ENCODE assay signal across 17 mouse cellular contexts in genomic region chr14:27789066-27789898, GRCm38 (mm10).
DNase-seq lines count a peak whose midpoint lies in the region; ATAC-seq and TF ChIP-seq lines count a peak whose summit lies in the region.
"Had no signal": no experiment of that assay in that cellular context is flagged by ENCODE, and none has a peak within 500 bp of the region (broad histone marks: within the 10 kb centered on the region; RNA-seq: fewer than 3 reads in every experiment).

No protein-coding gene starts in this region.

- no peak overlapping the region for H3K9ac ChIP-seq in heart, embryonic 11.5 days (ENCODE audit: low read depth, low read length)
- no peak overlapping the region for H3K9ac ChIP-seq in liver, embryonic 12.5 days
- H3K9ac ChIP-seq in liver, postnatal 0 days (replicated peaks), result no peak overlapping the region
- no peak overlapping the region for H3K9ac ChIP-seq in embryonic facial prominence, embryonic 14.5 days (ENCODE audit: low read depth, low read length)
- no peak overlapping the region for H3K9ac ChIP-seq in liver, embryonic 14.5 days (replicated peaks)
- H3K9ac ChIP-seq: midbrain, embryonic 13.5 days had no signal

- no peaks in the 10 kb centered on the region for H3K4me1 ChIP-seq in heart, embryonic 11.5 days (ENCODE audit: control insufficient read depth, insufficient read depth, low read length)
- 0 out of 2 replicates have a peak, but pooled peaks cover 6% of the 10 kb centered on the region for H3K4me1 ChIP-seq in liver, embryonic 12.5 days
- H3K4me1 ChIP-seq in liver, postnatal 0 days (ENCODE audit: insufficient read depth), result no peaks in the 10 kb centered on the region
- peaks cover 13% of the 10 kb centered on the region for H3K4me1 ChIP-seq in embryonic facial prominence, embryonic 14.5 days (ENCODE audit: control insufficient read depth, insufficient read depth, low read length)
- peaks cover 0 to 2% of the 10 kb centered on the region in 2 experiments; a peak in 1 of 4 replicates for H3K4me1 ChIP-seq in liver, embryonic 14.5 days (replicated peaks; ENCODE audit: control insufficient read depth in 2 of 2, insufficient read depth in 2 of 2, low read length in 1 of 2)
- H3K4me1 ChIP-seq in forebrain, embryonic 10.5 days, result no peaks in the 10 kb centered on the region
- H3K4me1 ChIP-seq: hindbrain, embryonic 10.5 days; midbrain, embryonic 13.5 days had no signal

- H3K9me3 ChIP-seq in heart, embryonic 11.5 days (replicated peaks; ENCODE audit: control insufficient read depth, low read length), result no peaks in the 10 kb centered on the region
- no peaks in the 10 kb centered on the region for H3K9me3 ChIP-seq in liver, embryonic 12.5 days (replicated peaks)
- no peaks in the 10 kb centered on the region for H3K9me3 ChIP-seq in liver, postnatal 0 days (ENCODE audit: low read length)
- no peaks in the 10 kb centered on the region for H3K9me3 ChIP-seq in embryonic facial prominence, embryonic 14.5 days (ENCODE audit: control insufficient read depth, low read length)
- H3K9me3 ChIP-seq in liver, embryonic 14.5 days (ENCODE audit: control insufficient read depth, low read length), result no peaks in the 10 kb centered on the region
- no peaks in the 10 kb centered on the region for H3K9me3 ChIP-seq in forebrain, embryonic 10.5 days
- H3K9me3 ChIP-seq: hindbrain, embryonic 10.5 days; midbrain, embryonic 13.5 days had no signal

- no peak for DNase-seq in heart, adult 18-20 months
- DNase-seq in liver, postnatal 0 days, result no peak
- DNase-seq in embryonic facial prominence, embryonic 14.5 days (ENCODE audit: low spot score), result peak; percentile 79
- no peak for DNase-seq in liver, embryonic 14.5 days (ENCODE audit: low read depth in 3 of 3, low spot score in 3 of 3)
- DNase-seq in adrenal gland, adult (ENCODE audit: inconsistent age in 2 of 2, low spot score in 1 of 2), result no peak
- DNase-seq in forebrain, embryonic 10.5 days (ENCODE audit: extremely low spot score, low spot score), result no peak
- DNase-seq: adrenal gland, postnatal 36 days; cerebellum, postnatal 25 days; left cerebral cortex, postnatal 4 days; thymus, postnatal 14 days had no signal

- 58% methylated on average over 6 of the region's 6 CpGs for WGBS in heart, embryonic 11.5 days (ENCODE audit: insufficient replicate concordance)
- WGBS in liver, embryonic 12.5 days (ENCODE audit: insufficient replicate concordance), result 20% methylated on average over 6 of the region's 6 CpGs
- WGBS in liver, postnatal 0 days (ENCODE audit: insufficient replicate concordance), result 37% methylated on average over 6 of the region's 6 CpGs
- WGBS in embryonic facial prominence, embryonic 14.5 days, result 37% methylated on average over 6 of the region's 6 CpGs
- WGBS in liver, embryonic 14.5 days (ENCODE audit: insufficient replicate concordance), result 25% methylated on average over 6 of the region's 6 CpGs
- WGBS in forebrain, embryonic 10.5 days, result 84% methylated on average over 6 of the region's 6 CpGs

- H3K4me2 ChIP-seq in heart, embryonic 11.5 days, result no peak overlapping the region
- no peak overlapping the region for H3K4me2 ChIP-seq in liver, embryonic 12.5 days
- H3K4me2 ChIP-seq in liver, postnatal 0 days (ENCODE audit: low read depth, low read length), result no peak overlapping the region
- H3K4me2 ChIP-seq in embryonic facial prominence, embryonic 14.5 days (ENCODE audit: low read depth, low read length), result no peak overlapping the region
- H3K4me2 ChIP-seq in liver, embryonic 14.5 days (ENCODE audit: low read depth), result no peak overlapping the region
- H3K4me2 ChIP-seq: midbrain, embryonic 13.5 days had no signal

- no peak overlapping the region for H3K4me3 ChIP-seq in heart, embryonic 11.5 days (ENCODE audit: low read depth, low read length)
- no peak overlapping the region for H3K4me3 ChIP-seq in liver, embryonic 12.5 days
- H3K4me3 ChIP-seq in liver, postnatal 0 days (ENCODE audit: low read depth, low read length), result no peak overlapping the region
- no peak overlapping the region for H3K4me3 ChIP-seq in embryonic facial prominence, embryonic 14.5 days (ENCODE audit: low read depth, low read length)
- no peak overlapping the region for H3K4me3 ChIP-seq in liver, embryonic 14.5 days (ENCODE audit: insufficient read depth in 1 of 2, low read depth in 2 of 2, low read length in 2 of 2)
- H3K4me3 ChIP-seq in forebrain, embryonic 10.5 days, result no peak overlapping the region
- H3K4me3 ChIP-seq: hindbrain, embryonic 10.5 days; midbrain, embryonic 13.5 days had no signal

- ATAC-seq in heart, embryonic 11.5 days (replicated peaks; ENCODE audit: insufficient number of reproducible peaks, low FRiP score, low TSS enrichment), result no peak
- ATAC-seq in liver, embryonic 12.5 days, result 0 out of 2 replicates have a peak, but pooled peaks have one; percentile 37
- no peak for ATAC-seq in liver, postnatal 0 days
- ATAC-seq in embryonic facial prominence, embryonic 14.5 days (ENCODE audit: low read depth), result peak; percentile 60; the same call in 1 of the 2 replicates
- ATAC-seq in liver, embryonic 14.5 days (ENCODE audit: insufficient read depth), result peak; percentile 15; the same call in 1 of the 2 replicates
- ATAC-seq: lung, postnatal 0 days; midbrain, embryonic 13.5 days had no signal

- H3K27me3 ChIP-seq in heart, embryonic 11.5 days (ENCODE audit: control insufficient read depth, insufficient read depth, low read length), result no peaks in the 10 kb centered on the region
- no peaks in the 10 kb centered on the region for H3K27me3 ChIP-seq in liver, embryonic 12.5 days (replicated peaks)
- no peaks in the 10 kb centered on the region for H3K27me3 ChIP-seq in liver, postnatal 0 days (ENCODE audit: insufficient read depth, low read length)
- no peaks in the 10 kb centered on the region for H3K27me3 ChIP-seq in embryonic facial prominence, embryonic 14.5 days (replicated peaks; ENCODE audit: control insufficient read depth, insufficient read depth, low read length)
- H3K27me3 ChIP-seq in liver, embryonic 14.5 days (ENCODE audit: control insufficient read depth, insufficient read depth, low read length), result no peaks in the 10 kb centered on the region
- no peaks in the 10 kb centered on the region for H3K27me3 ChIP-seq in forebrain, embryonic 10.5 days (ENCODE audit: poor library complexity, severe bottlenecking)
- H3K27me3 ChIP-seq: midbrain, embryonic 13.5 days had no signal

- no peaks in the 10 kb centered on the region for H3K36me3 ChIP-seq in heart, embryonic 11.5 days (ENCODE audit: control insufficient read depth, insufficient read depth, low read length)
- no peaks in the 10 kb centered on the region for H3K36me3 ChIP-seq in liver, embryonic 12.5 days
- no peaks in the 10 kb centered on the region for H3K36me3 ChIP-seq in liver, postnatal 0 days (replicated peaks; ENCODE audit: insufficient read depth, low read length)
- no peaks in the 10 kb centered on the region for H3K36me3 ChIP-seq in embryonic facial prominence, embryonic 14.5 days (ENCODE audit: control insufficient read depth, insufficient read depth, low read length)
- H3K36me3 ChIP-seq in liver, embryonic 14.5 days (replicated peaks; ENCODE audit: control insufficient read depth, insufficient read depth, low read depth), result no peaks in the 10 kb centered on the region
- H3K36me3 ChIP-seq in forebrain, embryonic 10.5 days (replicated peaks), result no peaks in the 10 kb centered on the region
- H3K36me3 ChIP-seq: G1E; hindbrain, embryonic 10.5 days; midbrain, embryonic 13.5 days had no signal

- no peak for TF ChIP-seq EP300 in liver, postnatal 0 days (IDR thresholded peaks at IDR 0.05; ENCODE audit: low read depth)
- no peak for TF ChIP-seq EP300 in liver, embryonic 14.5 days (IDR thresholded peaks at IDR 0.05; ENCODE audit: low read depth)

- TF ChIP-seq CTCF in liver, postnatal 0 days (IDR thresholded peaks at IDR 0.05; ENCODE audit: low read depth), result no peak
- no peak for TF ChIP-seq CTCF in liver, embryonic 14.5 days (IDR thresholded peaks at IDR 0.05; ENCODE audit: low read depth)

- H3K27ac ChIP-seq in heart, embryonic 11.5 days (ENCODE audit: low read depth, low read length), result 0 out of 2 replicates have a peak overlapping the region, but pooled peaks have one; percentile 29
- no peak overlapping the region for H3K27ac ChIP-seq in liver, embryonic 12.5 days
- no peak overlapping the region for H3K27ac ChIP-seq in liver, postnatal 0 days (ENCODE audit: low read depth)
- peak overlapping the region; percentile 63; the same call in 1 of the 2 replicates for H3K27ac ChIP-seq in embryonic facial prominence, embryonic 14.5 days (replicated peaks; ENCODE audit: low read depth, low read length)
- H3K27ac ChIP-seq in liver, embryonic 14.5 days, result no peak overlapping the region
- no peak overlapping the region for H3K27ac ChIP-seq in forebrain, embryonic 10.5 days
- H3K27ac ChIP-seq: hindbrain, embryonic 10.5 days; kidney, postnatal 0 days; midbrain, embryonic 13.5 days had no signal

Comparison
In these comparisons a context has a peak if more than half of its experiments do, and no peak if none do; other contexts are left out.
1. ATAC-seq: peak in liver, embryonic 12.5 days (single experiment), embryonic facial prominence, embryonic 14.5 days (single experiment) and liver, embryonic 14.5 days (single experiment); none in heart, embryonic 11.5 days (single experiment) and liver, postnatal 0 days (single experiment).
2. H3K27ac ChIP-seq: peak in heart, embryonic 11.5 days (single experiment) and embryonic facial prominence, embryonic 14.5 days (single experiment); none in liver, embryonic 12.5 days (single experiment), liver, postnatal 0 days (single experiment), liver, embryonic 14.5 days (single experiment) and forebrain, embryonic 10.5 days (single experiment).